Mouse (Mus musculus): Measurements from ENCODE around the gene Aldh8a1. TPM values are rescaled to one million over a fixed set of nuclear protein-coding genes. Genes with fewer than 3 reads are reported as not detected.

Gene Aldh8a1
- polyA plus RNA-seq, 1 experiment = not detected

DNA sequence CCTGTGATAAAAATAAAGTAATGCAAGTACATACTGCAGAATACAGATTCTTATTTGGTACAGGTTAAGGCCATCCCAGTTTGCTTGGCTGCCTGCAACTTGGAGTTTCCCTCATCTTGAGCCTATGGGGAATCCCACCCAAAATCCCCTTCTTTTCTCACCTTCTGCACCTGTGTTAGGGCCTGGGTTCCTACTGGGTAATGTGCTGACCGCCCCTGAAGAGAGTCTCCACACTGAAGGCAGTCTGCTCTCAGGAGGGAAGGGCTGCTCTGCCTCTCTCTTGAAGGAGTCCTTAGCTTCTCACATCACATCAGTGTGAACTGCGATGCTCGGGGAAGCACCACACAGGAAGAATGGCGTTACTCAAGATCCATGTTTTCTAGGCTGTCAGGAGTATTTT lies 11.2 kb upstream of the Aldh8a1 start:
- no peaks in the 10 kb centered on the region for H3K79me2 ChIP-seq (ENCODE audit: control insufficient read depth, insufficient read depth)
- no peak overlapping the region for H3ac ChIP-seq (ENCODE audit: control insufficient read depth, insufficient read length)
- H3K4me3 ChIP-seq = no peak overlapping the region
- no peak overlapping the region for H3K4me2 ChIP-seq (ENCODE audit: low read depth)
- TF ChIP-seq POLR2AphosphoS2 (IDR thresholded peaks at IDR 0.05; ENCODE audit: insufficient read length, low read depth) = no peak
- TF ChIP-seq POLR2A (IDR thresholded peaks at IDR 0.05; ENCODE audit: insufficient read length, low read depth) = no peak
- TF ChIP-seq MYOG (IDR thresholded peaks at IDR 0.05; ENCODE audit: control insufficient read depth in 1 of 3, insufficient read depth in 1 of 3, insufficient read length in 2 of 3, low read depth in 2 of 3) = no peak
- TF ChIP-seq MYOD1 (IDR thresholded peaks at IDR 0.05; ENCODE audit: control insufficient read depth in 1 of 3, insufficient read length in 2 of 3, low read depth in 2 of 3) = no peak
- no peak for TF ChIP-seq SRF (IDR thresholded peaks at IDR 0.05; ENCODE audit: control insufficient read depth, insufficient read length, low read depth)
- no peak for TF ChIP-seq USF1 (IDR thresholded peaks at IDR 0.05; ENCODE audit: low read depth)
- no peak for TF ChIP-seq MAX (IDR thresholded peaks at IDR 0.05; ENCODE audit: low read depth)
- TF ChIP-seq TCF3 (IDR thresholded peaks at IDR 0.05; ENCODE audit: insufficient read length, low read depth) = no peak
- no peak for TF ChIP-seq REST (IDR thresholded peaks at IDR 0.05; ENCODE audit: insufficient read depth, insufficient read length)
- TF ChIP-seq E2F4 (IDR thresholded peaks at IDR 0.05; ENCODE audit: insufficient read depth) = no peak
- H3K27me3 ChIP-seq (ENCODE audit: control insufficient read depth, insufficient read depth, insufficient read length) = no peaks in the 10 kb centered on the region
- H3K36me3 ChIP-seq (ENCODE audit: control insufficient read depth, insufficient read depth) = peaks cover 50% of the 10 kb centered on the region

GRCm38 (mm10) chr10:21366471-21366870 lies 10.6 kb upstream of the Aldh8a1 start:
- Histone ChIP-seq H3K27me3 (ENCODE audit: control insufficient read depth, insufficient read depth, insufficient read length) (no peaks in the 10 kb centered on the region), H3K79me2 (ENCODE audit: control insufficient read depth, insufficient read depth) (no peaks in the 10 kb centered on the region), H3K36me3 (ENCODE audit: control insufficient read depth, insufficient read depth) (peaks cover 48% of the 10 kb centered on the region), H3ac (ENCODE audit: control insufficient read depth, insufficient read length) (no peak overlapping the region), H3K4me2 (ENCODE audit: low read depth) (no peak overlapping the region), H3K4me3 (no peak overlapping the region)
- TF ChIP-seq MYOD1 (IDR thresholded peaks at IDR 0.05; ENCODE audit: control insufficient read depth in 1 of 3, insufficient read length in 2 of 3, low read depth in 2 of 3) (no peak), E2F4 (IDR thresholded peaks at IDR 0.05; ENCODE audit: insufficient read depth) (no peak), USF1 (IDR thresholded peaks at IDR 0.05; ENCODE audit: low read depth) (no peak), POLR2AphosphoS2 (IDR thresholded peaks at IDR 0.05; ENCODE audit: insufficient read length, low read depth) (no peak), CEBPB (IDR thresholded peaks at IDR 0.05; ENCODE audit: insufficient read depth, poor library complexity, severe bottlenecking) (no peak), MAX (IDR thresholded peaks at IDR 0.05; ENCODE audit: low read depth) (no peak), TCF12 (IDR thresholded peaks at IDR 0.05; ENCODE audit: insufficient read depth, poor library complexity, severe bottlenecking) (no peak), SRF (IDR thresholded peaks at IDR 0.05; ENCODE audit: control insufficient read depth, insufficient read length, low read depth) (no peak), POLR2A (IDR thresholded peaks at IDR 0.05; ENCODE audit: insufficient read length, low read depth) (no peak), TCF3 (IDR thresholded peaks at IDR 0.05; ENCODE audit: insufficient read length, low read depth) (no peak)

DNA sequence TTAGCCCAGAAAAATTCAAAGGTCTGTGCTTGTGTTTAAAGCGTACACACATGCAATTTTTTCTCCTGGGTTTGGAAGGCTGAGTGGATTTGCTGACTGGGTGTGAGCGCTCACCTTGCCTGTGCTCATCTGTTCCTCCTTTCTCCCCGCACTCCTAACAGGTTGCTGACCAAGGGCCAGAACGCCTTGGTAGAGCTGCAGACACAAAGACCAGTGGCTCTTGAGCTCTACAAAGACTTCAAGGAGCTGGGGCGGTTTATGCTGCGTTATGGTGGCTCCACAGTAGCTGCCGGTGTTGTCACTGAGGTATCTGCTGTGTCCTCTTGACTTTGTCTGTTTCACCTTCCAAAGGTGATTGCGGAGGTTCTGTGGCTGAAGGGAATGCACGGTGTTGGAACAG lies 9.6 kb upstream of the Aldh8a1 start:
- TF ChIP-seq MYOG (IDR thresholded peaks at IDR 0.05; ENCODE audit: control insufficient read depth in 1 of 3, insufficient read depth in 1 of 3, insufficient read length in 2 of 3, low read depth in 2 of 3) = no peak
- TF ChIP-seq MYOD1 (IDR thresholded peaks at IDR 0.05; ENCODE audit: control insufficient read depth in 1 of 3, insufficient read length in 2 of 3, low read depth in 2 of 3) = no peak
- no peak for TF ChIP-seq TCF3 (IDR thresholded peaks at IDR 0.05; ENCODE audit: insufficient read length, low read depth)
- no peak for TF ChIP-seq MAX (IDR thresholded peaks at IDR 0.05; ENCODE audit: low read depth)
- TF ChIP-seq REST (IDR thresholded peaks at IDR 0.05; ENCODE audit: insufficient read depth, insufficient read length) = no peak
- no peak for TF ChIP-seq TCF12 (IDR thresholded peaks at IDR 0.05; ENCODE audit: insufficient read depth, poor library complexity, severe bottlenecking)
- TF ChIP-seq SRF (IDR thresholded peaks at IDR 0.05; ENCODE audit: control insufficient read depth, insufficient read length, low read depth) = no peak
- TF ChIP-seq CEBPB (IDR thresholded peaks at IDR 0.05; ENCODE audit: insufficient read depth, poor library complexity, severe bottlenecking) = no peak
- no peak for TF ChIP-seq POLR2A (IDR thresholded peaks at IDR 0.05; ENCODE audit: insufficient read length, low read depth)
- no peak for TF ChIP-seq POLR2AphosphoS2 (IDR thresholded peaks at IDR 0.05; ENCODE audit: insufficient read length, low read depth)
- TF ChIP-seq USF1 (IDR thresholded peaks at IDR 0.05; ENCODE audit: low read depth) = no peak
- TF ChIP-seq E2F4 (IDR thresholded peaks at IDR 0.05; ENCODE audit: insufficient read depth) = no peak
- Histone ChIP-seq H3K4me3 (no peak overlapping the region), H3ac (ENCODE audit: control insufficient read depth, insufficient read length) (no peak overlapping the region), H3K4me2 (ENCODE audit: low read depth) (no peak overlapping the region), H3K79me2 (ENCODE audit: control insufficient read depth, insufficient read depth) (no peaks in the 10 kb centered on the region), H3K27me3 (ENCODE audit: control insufficient read depth, insufficient read depth, insufficient read length) (no peaks in the 10 kb centered on the region), H3K36me3 (ENCODE audit: control insufficient read depth, insufficient read depth) (peaks cover 45% of the 10 kb centered on the region)

DNA sequence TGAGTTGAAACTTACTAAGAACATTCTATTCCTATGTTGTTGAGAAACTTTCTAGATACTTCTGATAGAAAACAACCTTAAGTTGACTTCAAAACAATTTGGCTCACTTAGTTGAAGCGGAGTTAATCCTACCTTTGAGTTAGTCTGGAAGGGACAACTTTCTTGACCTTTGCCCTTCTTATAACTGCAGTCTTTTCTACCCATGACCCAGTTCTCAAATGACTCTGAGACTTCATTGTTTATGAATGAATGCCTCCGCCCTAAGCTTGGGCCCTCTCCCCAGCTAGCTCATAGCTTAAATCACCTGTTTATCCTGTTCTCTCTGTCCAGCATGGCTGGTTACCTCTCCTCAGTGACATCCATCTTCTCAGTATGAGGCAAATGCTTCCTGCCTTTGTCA lies 7.5 kb upstream of the Aldh8a1 start:
- H3K4me3 ChIP-seq = no peak overlapping the region
- H3ac ChIP-seq (ENCODE audit: control insufficient read depth, insufficient read length) = no peak overlapping the region
- no peaks in the 10 kb centered on the region for H3K79me2 ChIP-seq (ENCODE audit: control insufficient read depth, insufficient read depth)
- H3K36me3 ChIP-seq (ENCODE audit: control insufficient read depth, insufficient read depth) = peaks cover 41% of the 10 kb centered on the region
- no peak overlapping the region for H3K4me2 ChIP-seq (ENCODE audit: low read depth)
- no peaks in the 10 kb centered on the region for H3K27me3 ChIP-seq (ENCODE audit: control insufficient read depth, insufficient read depth, insufficient read length)
- TF ChIP-seq TCF12 (IDR thresholded peaks at IDR 0.05; ENCODE audit: insufficient read depth, poor library complexity, severe bottlenecking) = no peak
- no peak for TF ChIP-seq POLR2A (IDR thresholded peaks at IDR 0.05; ENCODE audit: insufficient read length, low read depth)
- no peak for TF ChIP-seq CEBPB (IDR thresholded peaks at IDR 0.05; ENCODE audit: insufficient read depth, poor library complexity, severe bottlenecking)
- no peak for TF ChIP-seq MAX (IDR thresholded peaks at IDR 0.05; ENCODE audit: low read depth)
- TF ChIP-seq USF1 (IDR thresholded peaks at IDR 0.05; ENCODE audit: low read depth) = no peak
- no peak for TF ChIP-seq REST (IDR thresholded peaks at IDR 0.05; ENCODE audit: insufficient read depth, insufficient read length)

- TF ChIP-seq MAX (IDR thresholded peaks at IDR 0.05; ENCODE audit: low read depth) = no peak
- TF ChIP-seq TCF3 (IDR thresholded peaks at IDR 0.05; ENCODE audit: insufficient read length, low read depth) = no peak
- no peak for TF ChIP-seq SRF (IDR thresholded peaks at IDR 0.05; ENCODE audit: control insufficient read depth, insufficient read length, low read depth)
- TF ChIP-seq CEBPB (IDR thresholded peaks at IDR 0.05; ENCODE audit: insufficient read depth, poor library complexity, severe bottlenecking) = no peak
- no peak for TF ChIP-seq USF1 (IDR thresholded peaks at IDR 0.05; ENCODE audit: low read depth)
- TF ChIP-seq E2F4 (IDR thresholded peaks at IDR 0.05; ENCODE audit: insufficient read depth) = no peak
- TF ChIP-seq POLR2AphosphoS2 (IDR thresholded peaks at IDR 0.05; ENCODE audit: insufficient read length, low read depth) = no peak
- no peak overlapping the region for H3K4me2 ChIP-seq (ENCODE audit: low read depth)
Observed at GRCm38 (mm10) chr10:21372271-21372670, 4.8 kb upstream of the Aldh8a1 start.

More at GRCm38 (mm10) chr10:21372271-21372670, 4.8 kb upstream of the Aldh8a1 start:
- peaks cover 19% of the 10 kb centered on the region for H3K36me3 ChIP-seq (ENCODE audit: control insufficient read depth, insufficient read depth)
- no peak overlapping the region for H3K4me3 ChIP-seq
- no peaks in the 10 kb centered on the region for H3K79me2 ChIP-seq (ENCODE audit: control insufficient read depth, insufficient read depth)
- H3K27me3 ChIP-seq (ENCODE audit: control insufficient read depth, insufficient read depth, insufficient read length) = no peaks in the 10 kb centered on the region
- no peak overlapping the region for H3ac ChIP-seq (ENCODE audit: control insufficient read depth, insufficient read length)

All from myocyte (in vitro differentiated cells).